9 mouse cellular contexts compared by ENCODE assay signal in the genomic region with DNA sequence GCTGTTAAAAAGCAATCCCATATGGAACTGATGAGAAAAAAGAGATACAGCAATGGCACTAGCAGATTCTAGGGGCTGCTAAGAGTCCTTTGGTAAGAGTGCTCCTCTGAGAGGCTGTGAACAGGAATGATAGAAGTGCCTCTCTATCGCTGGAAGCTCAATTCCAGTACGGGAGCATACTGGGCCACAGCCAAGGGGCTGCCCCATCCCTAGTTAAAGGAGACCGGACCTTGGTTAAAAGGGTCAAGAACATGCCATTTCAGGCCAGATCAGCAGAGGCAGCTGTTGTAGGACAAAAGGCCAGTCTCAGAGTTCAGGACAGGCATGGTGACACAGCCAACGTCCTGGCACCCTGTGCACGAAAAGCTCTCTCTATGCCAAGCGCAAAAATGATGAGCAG. TPM values are rescaled to one million over a fixed set of nuclear protein-coding genes. Genes with fewer than 3 reads are reported as not detected.
A peak's percentile ranks its signal among the peaks of the same experiment; 100 is the strongest.
DNase-seq lines count a peak whose midpoint lies in the region; ATAC-seq and TF ChIP-seq lines count a peak whose summit lies in the region.
"Had no signal": no experiment of that assay in that cellular context is flagged by ENCODE, and none has a peak within 500 bp of the region (broad histone marks: within the 10 kb centered on the region; RNA-seq: fewer than 3 reads in every experiment).

No protein-coding gene starts in this region.

- DNase-seq in gastrocnemius, adult 18-20 months (ENCODE audit: low spot score), result peak; percentile 40
- DNase-seq in gastrocnemius, adult 8-10 months (ENCODE audit: low spot score in 2 of 2), result no peak
- DNase-seq in left cerebral cortex, adult 2 months (ENCODE audit: extremely low spot score in 1 of 2, low spot score in 2 of 2), result no peak
- DNase-seq in left cerebral cortex, postnatal 36 days (ENCODE audit: low spot score in 2 of 2), result no peak
- peak; percentile 49 to 63 for DNase-seq in cerebellum, postnatal 25 days
- no peak for DNase-seq in lung, adult 18-20 months
- no peak for DNase-seq in embryo, embryonic 10.5 days (ENCODE audit: low spot score)

- H3K27ac ChIP-seq in left cerebral cortex, adult 2 months, result peak overlapping the region; percentile 99
- H3K27ac ChIP-seq in midbrain, embryonic 16.5 days (ENCODE audit: low read length), result peak overlapping the region; percentile 74
- H3K27ac ChIP-seq: limb, embryonic 15.5 days had no signal

- peak overlapping the region; percentile 89 for H3K4me2 ChIP-seq in midbrain, embryonic 16.5 days (ENCODE audit: low read length)

- peaks cover 25% of the 10 kb centered on the region for H3K4me1 ChIP-seq in midbrain, embryonic 16.5 days (ENCODE audit: control insufficient read depth, insufficient read depth, low read length)

- WGBS in midbrain, embryonic 16.5 days, result 72% methylated on average over 6 of the region's 6 CpGs

- ATAC-seq in midbrain, embryonic 16.5 days, result no peak

- H3K27me3 ChIP-seq in midbrain, embryonic 16.5 days (ENCODE audit: control insufficient read depth, insufficient read depth, low read depth, low read length), result no peaks in the 10 kb centered on the region
- H3K27me3 ChIP-seq: limb, embryonic 15.5 days had no signal

- H3K36me3 ChIP-seq in midbrain, embryonic 16.5 days (ENCODE audit: control insufficient read depth, insufficient read depth, low read length), result no peaks in the 10 kb centered on the region
- H3K36me3 ChIP-seq: limb, embryonic 15.5 days had no signal

- H3K9me3 ChIP-seq in midbrain, embryonic 16.5 days (replicated peaks; ENCODE audit: control insufficient read depth, low read length, poor library complexity, severe bottlenecking), result no peaks in the 10 kb centered on the region
- H3K9me3 ChIP-seq: limb, embryonic 15.5 days had no signal

- H3K4me3 ChIP-seq in left cerebral cortex, adult 2 months, result peak overlapping the region; percentile 90
- H3K4me3 ChIP-seq in midbrain, embryonic 16.5 days (ENCODE audit: low read depth, low read length), result peak overlapping the region; percentile 72

- H3K9ac ChIP-seq in midbrain, embryonic 16.5 days (ENCODE audit: low read depth, low read length), result peak overlapping the region; percentile 96
- H3K9ac ChIP-seq: limb, embryonic 15.5 days had no signal

- TF ChIP-seq CTCF in left cerebral cortex, adult 2 months (IDR thresholded peaks at IDR 0.05), result no peak

- intact Hi-C loops in left cerebral cortex, adult 2 months (cut with DNase I), result loop anchor here (2.0 kb wide), 1 partner anchor 31 kb away; no protein-coding TSS in a partner anchor
- intact Hi-C loops in left cerebral cortex, postnatal 36 days (cut with DNase I), result no loop called here

RNA-seq across cellular contexts. Expression of a gene that starts 1.4 kb away (rescaled TPM):
- 1 to 10 TPM; 1.1 to 1.2 TPM for total RNA-seq in gastrocnemius, adult 18-20 months (2021)
- 1 to 10 TPM in 2 of 4 experiments, under 1 TPM in 2; 0.80 to 2.2 (median 1.3) TPM for total RNA-seq in gastrocnemius, adult 8-10 months (2022)
- total RNA-seq in left cerebral cortex, adult 2 months (2021), result 10 to 100 TPM; 37.8 to 39.0 TPM
- 10 to 100 TPM; 39.2 to 41.5 TPM for total RNA-seq in left cerebral cortex, postnatal 36 days (2021)
- 20.7 and 22.9 TPM in 2 replicates for polyA plus RNA-seq in midbrain, embryonic 16.5 days (2015; fragmentation: Nextera tagmentation; extraction: Ambion mirVana)

RNA-seq across cellular contexts. Expression of a gene that starts 26.2 kb away (rescaled TPM):
- 1 to 10 TPM; 1.8 to 2.8 TPM for total RNA-seq in gastrocnemius, adult 18-20 months (2021)
- total RNA-seq in gastrocnemius, adult 8-10 months (2022), result 1 to 10 TPM; 1.7 to 3.3 (median 1.9) TPM
- total RNA-seq in left cerebral cortex, adult 2 months (2021), result 10 to 100 TPM; 86.7 to 94.7 TPM
- total RNA-seq in left cerebral cortex, postnatal 36 days (2021), result 10 to 100 TPM; 84.4 to 85.6 TPM
- 83.5 and 88.4 TPM in 2 replicates for polyA plus RNA-seq in midbrain, embryonic 16.5 days (2015; fragmentation: Nextera tagmentation; extraction: Ambion mirVana)

Comparison
In these comparisons a context has a peak if more than half of its experiments do, and no peak if none do; other contexts are left out.
1. DNase-seq: peak in gastrocnemius, adult 18-20 months (single experiment) and cerebellum, postnatal 25 days (2 of 2); none in gastrocnemius, adult 8-10 months (0 of 2), left cerebral cortex, adult 2 months (0 of 2), left cerebral cortex, postnatal 36 days (0 of 2), lung, adult 18-20 months (0 of 2) and embryo, embryonic 10.5 days (single experiment).
2. RNA of a gene that starts 1.4 kb away (total RNA-seq): 39.2 to 41.5 TPM in left cerebral cortex, postnatal 36 days and 37.8 to 39.0 TPM in left cerebral cortex, adult 2 months; 0.80 to 2.2 TPM in gastrocnemius, adult 8-10 months and 1.1 to 1.2 TPM in gastrocnemius, adult 18-20 months; every median in the first group is over 10 times any median in the second.
3. RNA of a gene that starts 26.2 kb away (total RNA-seq): 86.7 to 94.7 TPM in left cerebral cortex, adult 2 months and 84.4 to 85.6 TPM in left cerebral cortex, postnatal 36 days; 1.8 to 2.8 TPM in gastrocnemius, adult 18-20 months and 1.7 to 3.3 TPM in gastrocnemius, adult 8-10 months; every median in the first group is over 10 times any median in the second.